Mouse (Mus musculus) cerebellum, adult 8-10 months (tissue): ENCODE results near the gene Grb10.

Source experiments
- DNase-seq: peaks from one replicate; pipeline ENCODE4 v3.0.0; 2022

The Grb10 gene

GRCm38 (mm10) chr11:11967519-11967918, 71.0 kb downstream of the Grb10 start:
- no peak for DNase-seq

DNA sequence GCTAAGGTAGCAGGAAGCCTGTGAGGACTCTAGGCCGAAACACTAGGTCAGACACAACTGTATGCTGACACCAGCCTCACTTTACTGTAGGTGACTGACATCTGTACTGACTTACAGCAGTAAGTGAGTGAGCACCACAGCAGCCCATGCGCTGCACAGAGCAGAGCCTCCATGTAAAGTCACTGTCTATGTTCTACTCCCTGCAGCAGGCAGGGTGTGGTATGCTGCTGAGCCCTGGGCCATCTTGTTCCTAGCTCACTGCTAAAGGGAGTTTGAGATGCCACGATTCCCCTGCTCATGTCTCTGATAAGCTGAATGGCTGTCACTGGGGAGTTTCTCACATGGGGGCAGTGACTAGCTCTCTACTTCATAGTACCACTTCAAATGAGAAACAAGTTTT, 72.3 kb downstream of the Grb10 start:
- no peak for DNase-seq

- DNase-seq, result no peak
Measured at GRCm38 (mm10) chr11:11965501-11966125, 72.9 kb downstream of the Grb10 start.

GRCm38 (mm10) chr11:11964729-11965128, 73.8 kb downstream of the Grb10 start:
- no peak for DNase-seq

DNA sequence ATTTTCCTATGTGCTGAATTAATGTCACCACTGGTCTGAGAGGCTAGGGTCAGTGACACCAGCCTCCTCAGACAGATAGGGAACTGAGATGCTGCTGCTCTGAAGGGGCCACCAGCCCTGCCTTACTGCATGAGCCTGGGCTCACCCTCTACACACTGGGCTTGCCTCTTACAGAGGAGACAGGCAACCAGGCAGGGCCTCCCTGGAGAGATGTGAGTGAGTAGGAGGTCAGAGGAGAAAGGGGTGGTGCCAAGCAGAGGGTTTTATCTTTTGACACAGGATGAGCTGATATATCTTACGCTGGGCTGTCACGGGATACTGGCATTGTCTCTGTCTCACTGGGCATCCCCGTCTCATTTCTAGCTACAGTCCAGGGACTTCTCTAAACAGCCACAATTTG, 74.9 kb downstream of the Grb10 start:
- no peak for DNase-seq

- no peak for DNase-seq
Measured at GRCm38 (mm10) chr11:11963065-11963464, 75.4 kb downstream of the Grb10 start.

GRCm38 (mm10) chr11:11962629-11962954, 75.9 kb downstream of the Grb10 start:
- DNase-seq, result no peak

- no peak for DNase-seq
Measured at GRCm38 (mm10) chr11:11961917-11962628, 76.4 kb downstream of the Grb10 start.

DNA sequence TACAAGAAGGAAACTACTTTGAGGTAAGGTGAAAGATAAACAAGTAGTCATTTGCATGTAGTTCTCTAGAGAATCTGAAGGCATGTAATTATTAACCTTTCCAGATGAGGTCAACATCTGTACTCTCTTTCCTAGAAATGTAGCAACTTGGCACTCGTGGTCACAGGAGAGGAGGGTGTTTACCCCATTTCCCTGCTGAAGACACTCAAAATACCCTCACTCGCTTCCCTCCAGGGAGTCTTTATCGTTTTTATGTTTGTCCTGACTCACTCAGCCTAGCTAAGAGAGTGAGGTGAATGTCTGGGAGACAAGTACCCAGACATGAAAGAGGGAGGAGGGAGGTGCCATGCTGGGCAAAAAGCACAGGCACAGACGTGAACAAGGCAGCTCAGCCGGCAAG, 77.6 kb downstream of the Grb10 start:
- DNase-seq, result no peak

DNA sequence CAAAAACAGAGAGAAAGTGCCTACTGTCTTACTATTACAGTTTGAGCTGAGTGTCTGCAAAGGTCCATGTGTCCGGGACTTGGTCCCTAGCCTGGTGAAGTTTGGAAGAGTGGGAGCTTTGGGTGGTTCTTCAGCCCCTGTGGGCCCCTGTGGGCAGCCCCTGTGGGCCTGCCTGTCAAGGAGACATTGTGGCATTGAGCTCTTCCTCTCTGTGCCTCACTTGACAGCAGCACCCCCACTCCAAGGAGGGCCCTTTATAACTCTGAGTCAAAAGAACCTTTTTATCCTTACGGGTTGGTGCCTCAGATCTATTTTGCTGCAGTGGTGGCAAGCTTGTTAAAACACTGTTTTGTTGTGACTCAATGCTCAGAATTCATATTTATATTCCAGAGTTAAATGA, 78.3 kb downstream of the Grb10 start:
- no peak for DNase-seq

DNA sequence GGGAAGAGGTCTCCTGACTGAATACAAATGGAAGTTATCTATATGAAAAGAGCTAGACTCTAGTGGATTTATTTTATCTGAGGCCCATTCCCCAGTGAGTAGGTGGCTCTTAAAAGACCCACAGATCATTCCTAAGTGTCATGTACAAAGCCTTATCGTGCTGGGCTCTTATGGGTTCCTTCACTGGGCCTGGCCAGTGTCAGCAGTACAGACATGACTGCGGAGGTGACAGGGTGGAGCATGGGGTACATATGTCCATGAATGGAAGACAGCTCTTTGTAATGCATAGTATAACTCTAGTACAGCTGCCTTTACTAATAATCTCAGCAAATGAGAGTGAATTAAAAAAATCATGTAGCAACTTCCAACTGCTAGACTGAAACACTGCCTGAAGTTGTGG, 80.0 kb downstream of the Grb10 start:
- DNase-seq, result no peak

DNA sequence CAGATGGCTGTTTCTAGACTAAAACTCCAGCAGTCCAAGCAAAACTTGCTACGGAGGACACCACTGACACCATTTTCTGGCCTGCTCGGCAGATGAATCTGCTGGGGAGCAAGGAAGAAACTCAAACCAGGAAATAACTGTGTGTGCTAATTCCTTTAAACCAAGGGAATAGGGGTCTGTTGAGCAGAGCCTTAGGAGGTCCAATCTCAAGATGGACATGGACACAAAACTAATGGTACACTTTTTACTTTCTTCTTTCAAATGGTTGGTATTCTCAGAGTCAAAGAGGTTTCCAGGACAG, 80.5 kb downstream of the Grb10 start:
- DNase-seq, result no peak

DNA sequence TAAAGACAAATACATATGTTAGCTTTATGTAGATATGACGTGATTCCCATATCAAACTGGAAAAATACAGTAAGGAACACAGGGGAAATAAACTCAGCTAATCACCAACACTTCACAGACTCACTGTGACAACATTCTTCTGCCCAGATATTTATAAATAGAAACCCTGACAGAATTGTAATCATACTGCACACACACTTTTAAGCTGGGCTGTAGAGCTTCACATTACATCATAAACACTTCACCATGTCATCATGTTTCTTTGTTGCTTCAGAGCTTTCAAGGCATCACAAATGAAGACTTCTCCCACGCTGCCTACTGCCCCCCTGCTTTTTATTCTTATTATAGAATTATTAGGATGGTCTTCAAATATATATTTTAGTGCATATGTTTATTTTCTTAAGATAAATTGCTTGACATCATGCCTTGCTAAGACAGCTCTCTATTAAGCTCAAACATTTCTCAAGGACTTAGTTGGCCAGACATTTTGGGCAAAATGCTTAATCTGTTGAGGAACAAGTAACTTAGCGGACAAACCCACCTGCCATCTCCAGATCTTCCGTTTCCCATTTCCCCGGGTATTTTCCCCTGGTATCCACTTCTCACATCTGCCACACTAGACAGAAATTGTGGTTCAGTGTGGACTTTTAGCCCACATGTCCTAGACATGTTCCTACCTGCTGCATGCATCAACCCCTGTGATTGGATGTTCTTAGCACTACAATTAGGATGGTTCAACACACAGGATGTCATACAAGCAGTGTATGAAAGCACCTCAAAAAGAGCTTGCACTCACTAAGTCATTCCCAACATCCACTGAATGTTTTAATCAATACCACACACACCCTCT, 81.0 kb downstream of the Grb10 start:
- no peak for DNase-seq

DNA sequence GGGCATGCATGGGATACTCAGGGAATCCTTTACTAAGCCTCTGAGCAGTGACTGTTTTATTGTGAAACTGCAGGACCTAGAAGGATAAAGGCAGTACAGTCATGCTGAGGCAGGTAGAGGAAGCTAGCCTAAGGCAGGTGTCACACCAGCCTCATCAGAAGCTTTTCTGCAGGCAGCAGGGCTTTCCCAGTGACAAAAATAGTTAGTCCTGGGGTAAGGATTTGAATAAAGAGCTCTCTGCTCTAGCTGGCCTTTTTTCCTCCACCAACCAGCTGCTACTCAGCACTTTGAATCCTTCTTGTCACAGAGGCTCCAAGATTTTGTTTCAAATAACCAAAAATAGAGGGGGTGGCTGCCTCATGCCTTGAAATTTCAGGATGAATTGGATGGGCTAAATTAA, 82.7 kb downstream of the Grb10 start:
- no peak for DNase-seq

DNA sequence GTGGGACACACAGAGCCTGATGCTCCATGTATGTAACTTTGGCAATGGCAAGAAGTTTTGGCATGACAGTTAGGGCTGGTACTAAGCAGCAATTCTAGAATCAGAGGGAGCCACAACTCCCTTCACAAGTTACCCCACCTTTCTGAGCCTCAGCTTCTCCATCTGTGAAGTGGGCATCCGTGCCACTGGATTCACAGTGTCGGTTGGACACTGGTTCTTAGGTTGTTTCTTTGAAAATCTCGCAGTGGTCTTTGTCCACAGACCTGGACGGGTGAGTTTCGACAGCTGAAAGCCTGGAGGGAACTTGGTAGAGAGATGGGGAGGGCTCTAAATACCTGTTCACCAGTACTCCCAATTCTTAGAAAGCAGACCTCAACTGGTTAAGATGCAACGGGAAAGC, 83.9 kb downstream of the Grb10 start:
- no peak for DNase-seq

DNA sequence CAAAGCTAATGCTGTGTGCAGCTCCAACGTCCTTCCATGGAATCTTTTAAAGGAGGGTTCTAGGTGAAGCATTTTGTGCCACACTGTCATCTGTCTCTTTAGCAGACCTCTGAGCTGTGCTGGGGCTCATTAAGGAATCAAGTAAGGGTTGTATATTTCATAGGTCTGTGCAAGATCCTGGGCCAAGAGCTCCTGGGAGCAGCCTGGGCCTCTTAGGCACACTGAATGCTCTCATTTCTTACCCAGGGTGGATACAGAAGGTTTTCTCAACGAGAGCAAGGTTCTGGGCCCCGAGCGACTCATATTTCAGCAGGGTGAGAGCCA, 84.4 kb downstream of the Grb10 start:
- no peak for DNase-seq

DNA sequence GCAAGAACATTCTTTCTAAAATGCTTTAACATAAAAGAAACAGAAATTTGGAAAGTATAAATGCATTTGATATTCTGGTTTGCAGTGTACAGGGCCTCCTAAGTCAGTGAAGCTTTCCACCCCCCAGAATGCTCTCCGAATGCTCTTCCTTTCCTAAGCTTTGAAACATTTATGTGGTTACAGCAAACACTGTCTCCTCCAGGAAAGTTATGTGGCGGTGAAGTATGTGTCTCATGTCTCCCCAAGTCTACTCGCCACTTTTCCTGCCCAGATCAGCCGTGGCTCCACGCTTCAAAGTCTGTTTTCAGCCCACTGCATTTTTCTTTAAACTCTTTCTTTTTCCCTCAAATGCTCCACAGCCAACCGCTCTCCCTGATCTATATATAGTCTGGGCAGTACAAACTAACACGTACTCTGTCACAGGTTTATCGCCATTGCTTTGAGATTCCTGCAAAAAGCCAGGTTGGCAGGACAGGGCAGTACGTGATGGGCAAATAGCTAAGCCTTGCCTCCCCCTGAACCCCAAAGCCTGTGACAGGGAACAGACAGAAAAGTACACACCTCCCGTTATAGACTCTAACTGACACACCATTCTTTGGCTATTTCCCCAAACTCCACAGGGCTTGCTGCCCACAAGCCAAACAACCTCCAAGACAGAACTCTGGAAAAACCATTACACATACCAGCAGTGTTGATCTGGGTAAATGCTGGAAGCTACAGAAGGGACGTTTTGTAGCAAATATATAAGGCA, 84.9 kb downstream of the Grb10 start:
- no peak for DNase-seq

DNA sequence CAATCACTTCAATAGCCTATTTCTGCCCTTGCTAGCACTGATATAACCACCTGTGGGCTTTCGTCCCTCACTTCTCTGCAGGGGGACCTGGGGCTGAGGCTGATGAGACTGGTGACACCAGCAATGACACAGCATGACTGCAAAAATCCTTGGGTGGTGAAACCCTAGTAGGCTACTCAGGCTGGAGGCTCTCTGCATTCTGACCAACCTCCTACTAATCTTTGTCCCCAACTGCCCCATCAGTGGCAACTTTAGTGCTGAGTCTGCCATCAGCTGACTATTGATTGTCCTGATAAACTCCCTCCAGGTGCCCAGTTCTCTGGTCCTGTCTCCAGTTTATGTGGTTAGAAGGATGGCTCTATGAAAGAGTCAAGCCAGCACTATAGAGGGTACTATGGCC, 85.9 kb downstream of the Grb10 start:
- no peak for DNase-seq

DNA sequence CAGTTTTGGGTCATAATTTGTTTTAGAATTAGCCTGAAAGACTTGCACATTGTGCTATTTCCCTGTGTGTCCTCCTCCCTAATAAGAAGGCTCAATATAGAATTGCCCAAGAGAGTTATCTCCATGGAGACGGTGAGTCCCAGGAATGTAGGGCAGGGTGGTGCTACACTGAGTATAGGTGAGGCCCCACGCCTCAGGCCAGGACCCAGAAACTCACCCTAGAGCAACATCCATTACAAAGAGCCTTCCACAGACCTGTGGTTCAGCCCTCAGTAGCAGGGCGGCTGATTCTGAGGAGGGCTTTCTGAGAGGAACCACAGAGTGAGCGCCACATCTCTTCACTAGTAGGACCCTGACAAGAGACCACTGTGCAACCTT, 89.5 kb downstream of the Grb10 start:
- no peak for DNase-seq

DNA sequence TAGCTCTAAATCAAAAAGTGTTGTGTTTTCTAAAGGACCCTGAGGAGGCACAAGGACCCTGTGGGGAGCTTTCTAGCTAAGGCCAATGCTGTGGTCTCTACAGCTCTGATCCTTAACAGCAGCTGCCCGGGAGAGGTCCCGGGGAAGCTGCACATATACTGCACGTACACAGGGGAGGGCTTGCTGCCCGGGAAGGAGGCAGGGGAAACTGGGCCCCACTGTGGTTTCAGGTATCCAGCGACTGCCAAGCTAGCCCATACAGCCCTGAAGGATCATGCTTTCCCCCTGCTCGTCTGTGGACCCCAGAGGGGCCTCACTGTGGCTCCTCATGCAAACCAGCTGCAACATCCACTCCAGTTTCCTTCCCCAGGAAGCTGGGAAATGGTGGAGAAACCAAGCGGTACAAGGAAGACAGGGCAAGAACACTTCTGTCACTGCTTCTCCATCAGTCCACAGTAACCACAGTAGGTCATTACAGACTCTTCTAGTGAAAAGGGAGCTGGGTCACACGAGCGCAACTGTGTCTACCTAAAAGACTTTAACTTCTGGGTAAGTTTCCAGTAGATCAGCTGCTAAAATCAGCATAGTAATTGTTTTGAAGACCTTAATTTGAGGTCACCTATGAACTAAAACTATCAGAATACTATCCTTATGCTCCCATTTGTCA, 90.0 kb downstream of the Grb10 start:
- DNase-seq, result no peak

DNA sequence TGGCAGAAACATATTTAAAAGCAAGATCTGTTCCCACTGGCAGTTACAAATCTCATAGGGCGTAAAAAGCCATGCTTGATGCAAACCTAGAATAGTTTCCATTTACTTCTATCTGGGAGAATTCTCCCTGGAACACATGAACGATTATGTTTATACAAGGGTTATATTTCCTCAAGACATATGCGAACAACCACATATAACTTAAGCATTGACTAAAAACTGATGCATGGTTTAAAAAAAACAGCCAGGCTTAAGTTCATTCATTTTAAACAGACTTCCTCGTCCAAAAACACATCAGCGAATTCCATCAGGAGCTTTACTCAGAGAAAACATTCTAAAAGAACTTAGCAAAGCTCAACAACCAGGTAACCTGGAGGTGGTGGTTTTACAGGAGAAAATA, 90.6 kb downstream of the Grb10 start:
- no peak for DNase-seq

GRCm38 (mm10) chr11:11945766-11946165, 92.7 kb downstream of the Grb10 start:
- no peak for DNase-seq

- no peak for DNase-seq
Measured at GRCm38 (mm10) chr11:11944814-11945213, 93.7 kb downstream of the Grb10 start.

DNA sequence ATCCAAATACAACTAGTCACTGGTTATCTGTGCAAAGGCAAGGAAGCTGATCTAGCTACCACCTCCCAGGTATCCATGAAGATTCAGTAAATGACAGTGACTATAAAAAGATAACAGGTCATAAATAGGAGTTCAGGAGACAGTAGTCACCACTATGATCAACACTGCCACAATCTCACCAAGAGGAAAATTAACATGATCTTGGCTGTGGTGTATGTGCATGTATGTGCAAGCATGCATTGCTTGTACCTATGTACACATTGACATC, 94.5 kb downstream of the Grb10 start:
- DNase-seq, result no peak
